Mouse (Mus musculus) neutrophil, adult 65 days (primary cell): Measurements from ENCODE around the gene Cyp26c1. TPM values are rescaled to one million over a fixed set of nuclear protein-coding genes. Genes with fewer than 3 reads are reported as not detected.

ENCODE experiments used
- total RNA-seq: library from RNA; stranded (reverse); gene quantifications from 2 replicates; pipeline ENCODE4 v1.2.4, GENCODE M21; 2023

The Cyp26c1 gene
- total RNA-seq, result not detected in 2 replicates

DNA sequence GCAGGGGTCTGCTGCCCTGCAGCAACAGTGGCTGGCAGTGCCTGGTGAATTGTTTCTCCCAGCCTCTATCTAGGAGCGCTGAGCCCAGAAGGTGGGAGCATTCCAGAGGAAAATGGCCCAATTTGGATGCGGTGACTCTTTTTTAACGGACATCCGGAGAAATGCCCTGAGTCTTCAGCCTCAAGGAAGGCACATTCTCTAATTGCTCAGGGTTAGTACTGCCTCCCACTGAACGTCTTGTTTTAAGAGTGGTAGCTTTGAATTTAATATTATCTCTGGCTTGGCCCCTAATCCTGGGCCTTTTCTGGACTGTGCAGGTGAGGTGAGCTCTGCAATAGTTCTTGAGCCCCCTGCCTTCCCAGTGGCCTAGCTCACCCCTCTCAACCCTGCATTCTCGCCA, at the start of gene Cyp26c1:
TSS of gene Cyp26c1 (plus strand) at position 301 of the 400 bp plus-strand sequence.

DNA sequence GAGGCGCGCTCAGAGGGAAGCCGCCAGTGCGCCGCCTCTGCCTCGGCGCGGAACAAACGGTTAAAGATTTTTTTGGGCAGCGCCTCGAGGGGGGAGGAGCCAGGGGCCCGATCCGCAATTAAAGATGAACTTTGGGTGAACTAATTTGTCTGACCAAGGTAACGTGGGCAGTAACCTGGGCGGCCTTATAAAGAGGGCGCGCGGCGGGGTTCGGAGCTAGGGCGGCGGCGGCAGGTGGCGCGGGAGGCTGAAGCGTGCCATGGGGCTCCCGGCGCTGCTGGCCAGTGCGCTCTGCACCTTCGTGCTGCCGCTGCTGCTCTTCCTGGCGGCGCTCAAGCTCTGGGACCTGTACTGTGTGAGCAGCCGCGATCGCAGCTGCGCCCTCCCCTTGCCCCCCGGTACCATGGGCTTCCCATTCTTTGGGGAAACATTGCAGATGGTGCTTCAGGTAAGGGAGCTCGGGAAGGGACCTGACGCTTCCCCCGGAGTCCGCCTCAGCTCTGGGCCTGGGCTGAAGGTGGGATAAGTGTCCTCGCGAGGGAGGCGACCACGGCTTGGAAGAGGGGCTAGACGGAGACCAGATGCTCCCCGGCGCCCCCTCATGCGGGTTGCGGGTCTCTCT, 12.4 kb downstream of the Cyp26c1 start, which contains the start of gene Cyp26a1:
TSS of gene Cyp26a1 (plus strand) at position 148 of the 622 bp plus-strand sequence.

Other genes starting within 250 kb of the Cyp26c1 start
- gene Exoc6, start 135.2 kb upstream of the Cyp26c1 start, total RNA-seq, result 60.5 and 62.8 TPM in 2 replicates
- 0.51 TPM in 1 of 2 replicates, not detected in the other for gene Cyp26a1, start 12.2 kb downstream of the Cyp26c1 start, total RNA-seq